Mouse (Mus musculus) left cerebral cortex, postnatal 14 days (tissue): ENCODE measurements around the gene Smad1. TPM values are rescaled to one million over a fixed set of nuclear protein-coding genes. Genes with fewer than 3 reads are reported as not detected.

ENCODE experiments used
- DNase-seq, 2 experiments: peaks; one replicate each; pipeline ENCODE4 v3.0.0; 2021 to 2022; ENCODE audit warnings: low spot score in 2 of 2, mixed read lengths in 1 of 2
- intact Hi-C: fragments of 180-260 bp; cut with DNase I; formaldehyde crosslinking; loops from one replicate; pipeline ENCODE4 v1.15.1; 2025
- total RNA-seq, 2 experiments: library from RNA; stranded (reverse); gene quantifications; 2 replicates each; pipeline ENCODE4 v1.2.3; 2021

Gene Smad1
- total RNA-seq, 2 experiments from 2014 or later: 31.6 to 33.7 TPM

GRCm38 (mm10) chr8:79386831-79387230 is 12.5 kb downstream of the Smad1 start:
- no peak for DNase-seq
- intact Hi-C loops: no loop called here

- intact Hi-C loops: no loop called here
- DNase-seq: no peak
Measured at GRCm38 (mm10) chr8:79386358-79386757, 13.0 kb downstream of the Smad1 start.

- intact Hi-C loops: no loop called here
Measured at GRCm38 (mm10) chr8:79384276-79385271, 14.7 kb downstream of the Smad1 start.

GRCm38 (mm10) chr8:79382857-79383262 is 16.5 kb downstream of the Smad1 start:
- DNase-seq: no peak
- intact Hi-C loops: no loop called here

More at GRCm38 (mm10) chr8:79384276-79385271, 14.7 kb downstream of the Smad1 start:
- DNase-seq: no peak

- DNase-seq: no peak
- intact Hi-C loops: no loop called here
Measured at GRCm38 (mm10) chr8:79381771-79382170, 17.5 kb downstream of the Smad1 start.

GRCm38 (mm10) chr8:79380386-79380785 is 18.9 kb downstream of the Smad1 start:
- intact Hi-C loops: no loop called here
- no peak for DNase-seq

- DNase-seq: no peak
- intact Hi-C loops: no loop called here
Measured at GRCm38 (mm10) chr8:79379971-79380370, 19.3 kb downstream of the Smad1 start.

GRCm38 (mm10) chr8:79376648-79377047 is 22.7 kb downstream of the Smad1 start:
- intact Hi-C loops: no loop called here

GRCm38 (mm10) chr8:79375775-79376123 is 23.6 kb downstream of the Smad1 start:
- DNase-seq: peak in 1 of 2 experiments; percentile 42
- intact Hi-C loops: no loop called here

More at GRCm38 (mm10) chr8:79376648-79377047, 22.7 kb downstream of the Smad1 start:
- DNase-seq: no peak

GRCm38 (mm10) chr8:79375074-79375774 is 24.1 kb downstream of the Smad1 start:
- no peak for DNase-seq
- intact Hi-C loops: no loop called here

- intact Hi-C loops: no loop called here
- DNase-seq: no peak
Measured at GRCm38 (mm10) chr8:79374410-79374809, 24.9 kb downstream of the Smad1 start.

GRCm38 (mm10) chr8:79373563-79373962 is 25.8 kb downstream of the Smad1 start:
- intact Hi-C loops: no loop called here

GRCm38 (mm10) chr8:79372960-79373359 is 26.4 kb downstream of the Smad1 start:
- intact Hi-C loops: no loop called here
- no peak for DNase-seq

More at GRCm38 (mm10) chr8:79373563-79373962, 25.8 kb downstream of the Smad1 start:
- no peak for DNase-seq

GRCm38 (mm10) chr8:79372521-79372920 is 26.8 kb downstream of the Smad1 start:
- DNase-seq: no peak
- intact Hi-C loops: no loop called here

GRCm38 (mm10) chr8:79372084-79372483 is 27.2 kb downstream of the Smad1 start:
- intact Hi-C loops: no loop called here

GRCm38 (mm10) chr8:79370646-79371290 is 28.6 kb downstream of the Smad1 start:
- intact Hi-C loops: no loop called here
- no peak for DNase-seq

More at GRCm38 (mm10) chr8:79372084-79372483, 27.2 kb downstream of the Smad1 start:
- no peak for DNase-seq

- DNase-seq: no peak
- intact Hi-C loops: no loop called here
Measured at GRCm38 (mm10) chr8:79369163-79369562, 30.2 kb downstream of the Smad1 start.

- DNase-seq: no peak
- intact Hi-C loops: no loop called here
Measured at GRCm38 (mm10) chr8:79367959-79368358, 31.4 kb downstream of the Smad1 start.

GRCm38 (mm10) chr8:79367350-79367749 is 32.0 kb downstream of the Smad1 start:
- no peak for DNase-seq

GRCm38 (mm10) chr8:79366227-79366626 is 33.1 kb downstream of the Smad1 start:
- DNase-seq: no peak
- intact Hi-C loops: no loop called here

More at GRCm38 (mm10) chr8:79367350-79367749, 32.0 kb downstream of the Smad1 start:
- intact Hi-C loops: no loop called here
